ENCODE assay signal across 17 mouse cellular contexts in the genomic region with DNA sequence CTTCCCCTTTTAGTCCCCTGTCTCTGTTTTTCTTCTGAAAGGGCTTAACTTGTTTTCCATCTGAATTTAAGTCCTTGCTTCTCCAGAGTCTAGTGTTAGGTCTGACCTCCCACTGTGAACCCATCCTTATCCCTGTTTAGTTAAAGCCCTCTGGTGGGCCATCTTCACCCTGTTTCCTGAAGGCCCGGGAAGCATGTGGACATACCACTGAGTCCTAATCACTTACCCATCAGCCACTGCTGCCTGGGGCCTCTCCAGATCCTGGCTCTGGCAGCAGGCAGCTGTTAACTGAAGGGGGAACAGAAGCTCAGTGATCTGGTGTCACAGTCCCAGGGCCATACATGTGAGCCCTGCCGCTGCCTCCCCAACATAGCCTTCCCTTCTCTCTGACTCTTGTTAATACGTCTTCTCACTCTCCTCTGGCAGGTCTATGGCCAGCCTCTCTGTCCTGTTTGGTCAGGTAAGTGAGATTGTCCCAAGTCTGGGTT. TPM values are rescaled to one million over a fixed set of nuclear protein-coding genes. Genes with fewer than 3 reads are reported as not detected.
"Had no signal": no experiment of that assay in that cellular context is flagged by ENCODE, and none has a peak within 500 bp of the region (broad histone marks: within the 10 kb centered on the region; RNA-seq: fewer than 3 reads in every experiment).

No protein-coding gene starts in this region.

- H3K4me2 ChIP-seq: liver, embryonic 15.5 days; midbrain, embryonic 11.5 days had no signal

- ATAC-seq: midbrain, embryonic 16.5 days had no signal

- H3K27ac ChIP-seq: kidney, postnatal 0 days; liver, embryonic 15.5 days; macrophage had no signal

- H3K27me3 ChIP-seq: liver, embryonic 15.5 days had no signal

- H3K9me3 ChIP-seq: liver, embryonic 15.5 days; megakaryocyte, embryonic 14.5 days had no signal

- DNase-seq: kidney, adult 11 months; kidney, adult 9 months; kidney, postnatal 36 days; lung, adult 2 months; lung, postnatal 14 days; right cerebral cortex, adult 18-20 months; right cerebral cortex, postnatal 25 days; thymus, postnatal 36 days had no signal

- H3K9ac ChIP-seq: liver, embryonic 15.5 days had no signal

- H3K4me3 ChIP-seq: liver, embryonic 15.5 days; megakaryocyte, embryonic 14.5 days had no signal

RNA-seq across cellular contexts. Expression of gene Asic3, which starts 7.8 kb away (rescaled TPM):
- total RNA-seq: layer of hippocampus, postnatal 10 days; left cerebral cortex, postnatal 14 days had no signal
- polyA plus RNA-seq: intestine, embryonic 14.5 days; liver, embryonic 15.5 days; macrophage; midbrain, embryonic 16.5 days had no signal
